Mouse (Mus musculus): ENCODE results near the gene Cdc42se2. TPM values are rescaled to one million over a fixed set of nuclear protein-coding genes. Genes with fewer than 3 reads are reported as not detected.

The Cdc42se2 gene
- 29.3 and 30.9 TPM in 2 replicates for polyA plus RNA-seq (2012; rRNA removed)

GRCm38 (mm10) chr11:54787488-54788474 lies at the start of gene Cdc42se2:
Gene Cdc42se2, minus strand, starts transcription at chr11:54787675.

Other genes with a start within 250 kb of the Cdc42se2 start
- 0.38 and 0.58 TPM in 2 replicates for gene Lyrm7, start 73.2 kb upstream of the Cdc42se2 start, polyA plus RNA-seq (2012; rRNA removed)
- 774 and 862 TPM in 2 replicates for gene Hint1, start 78.7 kb upstream of the Cdc42se2 start, polyA plus RNA-seq (2012; rRNA removed)
- 99.4 and 103 TPM in 2 replicates for gene Gpx3, start 114.8 kb upstream of the Cdc42se2 start, polyA plus RNA-seq (2012; rRNA removed)
- 89.1 and 120 TPM in 2 replicates for gene Tnip1, start 175.2 kb upstream of the Cdc42se2 start, polyA plus RNA-seq (2012; rRNA removed)
- gene Anxa6, start 245.8 kb upstream of the Cdc42se2 start, polyA plus RNA-seq (2012; rRNA removed), result 56.6 and 63.1 TPM in 2 replicates

All from colon, adult 2 months (tissue).